Mouse (Mus musculus) limb, embryonic 13.5 days (tissue): ENCODE data around the gene Cit. TPM values are rescaled to one million over a fixed set of nuclear protein-coding genes. Genes with fewer than 3 reads are reported as not detected.

Experiments
- ATAC-seq: fragments of 200-750 bp; cut with Nextera tagmentation; 2 replicates; pipeline ENCODE4 v1.8.0; 2017; ENCODE audit warnings: low read depth, moderate number of reproducible peaks, moderate TSS enrichment; ENCODE audit not compliant: low FRiP score
- H3K27ac ChIP-seq: fragments of 300-500 bp; sonication (generic); 2 replicates; pipeline ENCODE4 v1.5.1; 2015; ENCODE audit warnings: inconsistent platforms, mild to moderate bottlenecking, moderate library complexity
- H3K27me3 ChIP-seq: fragments of 300-500 bp; sonication (generic); 2 replicates; pipeline ENCODE4 v1.6.1; 2015; ENCODE audit warnings: mild to moderate bottlenecking, inconsistent platforms
- H3K36me3 ChIP-seq: fragments of 300-500 bp; sonication (generic); 2 replicates; pipeline ENCODE4 v1.6.1; 2015; ENCODE audit warnings: inconsistent platforms, mild to moderate bottlenecking, moderate library complexity
- H3K4me1 ChIP-seq: fragments of 300-500 bp; sonication (generic); 2 replicates; pipeline ENCODE4 v1.6.1; 2015; ENCODE audit warnings: inconsistent platforms
- H3K4me2 ChIP-seq: fragments of 300-500 bp; sonication (generic); replicated peaks from 2 replicates; pipeline ENCODE4 v1.6.1; 2015; ENCODE audit warnings: inconsistent platforms, mild to moderate bottlenecking, moderate library complexity
- H3K4me3 ChIP-seq: fragments of 300-500 bp; sonication (generic); 2 replicates; pipeline ENCODE4 v1.5.1; 2015; ENCODE audit warnings: moderate library complexity, mild to moderate bottlenecking, inconsistent platforms
- H3K9ac ChIP-seq: fragments of 300-500 bp; sonication (generic); 2 replicates; pipeline ENCODE4 v1.6.1; 2015; ENCODE audit warnings: mild to moderate bottlenecking, inconsistent platforms
- H3K9me3 ChIP-seq: fragments of 300-500 bp; sonication (generic); 2 replicates; pipeline ENCODE4 v1.6.1; 2016; ENCODE audit warnings: inconsistent platforms
- WGBS: fragments of 180-500 bp; shearing (Covaris S2); methylation state at CpG from one replicate; pipeline ENCODE4 v1.1.7; 2015; 5-methylcytosine and 5-hydroxymethylcytosine counted together
- polyA plus RNA-seq: library from polyadenylated mRNA; unstranded; fragments of >200 nt; fragmentation: Nextera tagmentation; extraction: Ambion mirVana; gene quantifications from 2 replicates; pipeline ENCODE4 v1.2.1, GENCODE M21; 2015

The Cit gene
- polyA plus RNA-seq, 1 experiment from 2014 or later: 28.6 TPM

DNA sequence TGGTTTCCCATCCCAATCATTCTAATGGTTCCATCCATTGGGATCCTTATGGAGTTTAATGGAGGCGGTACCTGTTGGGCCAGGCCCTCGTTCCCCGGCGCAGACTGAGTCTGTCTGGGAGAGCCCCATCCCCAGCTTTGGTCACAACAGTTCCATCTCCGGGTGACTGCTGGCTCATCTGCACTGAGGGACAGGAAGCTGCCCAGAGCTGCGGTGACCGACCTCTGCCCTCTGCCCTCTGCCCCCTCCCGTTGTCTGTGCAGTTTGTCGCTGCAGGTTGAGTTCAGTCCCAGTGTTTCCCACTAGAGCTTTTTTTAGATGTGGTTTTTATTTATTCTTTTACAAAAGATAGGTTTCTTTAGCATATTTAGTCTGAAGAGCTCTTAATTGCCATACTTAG, 76.9 kb downstream of the Cit start:
- peaks cover 8% of the 10 kb centered on the region for H3K36me3 ChIP-seq
- no peak overlapping the region for H3K4me3 ChIP-seq
- H3K4me2 ChIP-seq: no peak overlapping the region
- ATAC-seq: no peak
- no peak overlapping the region for H3K27ac ChIP-seq
- H3K27me3 ChIP-seq: no peaks in the 10 kb centered on the region
- peaks cover 5% of the 10 kb centered on the region; the same call in 1 of the 2 replicates for H3K4me1 ChIP-seq
- WGBS: 71% methylated on average over 9 of the region's 9 CpGs
- H3K9me3 ChIP-seq: no peaks in the 10 kb centered on the region
- no peak overlapping the region for H3K9ac ChIP-seq

DNA sequence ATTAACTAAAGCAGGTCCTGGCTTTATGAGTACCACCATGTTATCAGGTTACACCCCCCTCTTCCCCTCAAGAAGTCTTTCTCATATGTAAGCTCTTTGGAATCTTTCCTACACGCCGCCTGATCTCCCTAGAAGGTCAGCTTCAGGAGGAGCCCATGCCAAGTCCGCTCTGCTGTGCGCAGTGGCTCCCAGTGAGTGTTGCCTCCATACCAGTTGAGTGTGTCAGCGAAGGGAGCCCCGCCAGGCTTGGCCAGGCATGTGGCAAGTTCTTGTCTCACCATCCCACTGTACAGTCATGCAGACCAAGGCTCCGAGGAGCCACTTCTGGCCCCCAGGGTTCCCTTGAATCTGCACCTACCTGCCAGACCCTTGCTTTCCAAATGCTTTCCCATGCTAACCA, 79.9 kb downstream of the Cit start:
- H3K4me1 ChIP-seq: no peaks in the 10 kb centered on the region
- no peaks in the 10 kb centered on the region for H3K27me3 ChIP-seq
- WGBS: 83% methylated on average over 7 of the region's 7 CpGs
- H3K4me3 ChIP-seq: no peak overlapping the region
- H3K4me2 ChIP-seq: no peak overlapping the region
- H3K9me3 ChIP-seq: no peaks in the 10 kb centered on the region
- ATAC-seq: no peak
- no peak overlapping the region for H3K9ac ChIP-seq
- H3K27ac ChIP-seq: no peak overlapping the region
- peaks cover 33% of the 10 kb centered on the region for H3K36me3 ChIP-seq

DNA sequence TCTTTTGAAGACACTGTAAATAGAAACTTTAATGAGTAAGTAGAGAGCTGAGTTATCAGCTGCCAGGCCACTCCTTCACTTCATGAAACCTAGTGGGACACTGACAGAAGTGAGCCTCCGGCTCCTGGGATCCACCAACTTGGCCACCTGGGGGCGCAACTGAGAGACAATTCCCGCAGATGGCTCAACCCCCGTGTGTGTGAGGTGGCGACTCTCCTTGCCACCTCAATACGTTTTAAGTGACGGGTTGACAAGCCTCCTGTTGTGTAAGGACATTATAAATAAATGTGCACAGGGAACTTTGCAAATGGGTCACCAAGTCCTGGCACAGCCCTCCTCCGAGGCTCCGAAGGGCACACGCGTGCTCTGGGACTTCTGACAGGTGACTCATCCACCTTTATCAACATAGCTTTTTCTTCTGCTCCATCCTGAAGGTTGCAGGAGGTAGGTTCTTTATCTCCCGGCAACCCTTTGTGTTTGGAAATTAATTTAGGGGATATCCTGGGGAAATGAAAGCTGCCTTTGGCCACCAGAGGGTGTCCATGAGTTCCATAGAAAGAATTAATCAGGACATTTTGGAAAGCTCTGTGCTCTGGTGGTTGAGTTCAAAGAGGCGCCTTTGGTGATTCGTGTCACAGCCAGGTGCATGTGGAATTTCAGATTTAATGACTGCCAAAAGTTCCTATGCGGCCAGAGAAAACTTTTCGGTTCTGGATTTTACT, 83.9 kb downstream of the Cit start:
- no peak overlapping the region for H3K4me3 ChIP-seq
- no peaks in the 10 kb centered on the region for H3K27me3 ChIP-seq
- no peak overlapping the region for H3K4me2 ChIP-seq
- H3K9ac ChIP-seq: no peak overlapping the region
- ATAC-seq: no peak
- peaks cover 59% of the 10 kb centered on the region for H3K36me3 ChIP-seq
- no peak overlapping the region for H3K27ac ChIP-seq
- 84% methylated on average over 16 of the region's 16 CpGs for WGBS
- H3K4me1 ChIP-seq: no peaks in the 10 kb centered on the region
- H3K9me3 ChIP-seq: 0 out of 2 replicates have a peak, but pooled peaks cover 4% of the 10 kb centered on the region

DNA sequence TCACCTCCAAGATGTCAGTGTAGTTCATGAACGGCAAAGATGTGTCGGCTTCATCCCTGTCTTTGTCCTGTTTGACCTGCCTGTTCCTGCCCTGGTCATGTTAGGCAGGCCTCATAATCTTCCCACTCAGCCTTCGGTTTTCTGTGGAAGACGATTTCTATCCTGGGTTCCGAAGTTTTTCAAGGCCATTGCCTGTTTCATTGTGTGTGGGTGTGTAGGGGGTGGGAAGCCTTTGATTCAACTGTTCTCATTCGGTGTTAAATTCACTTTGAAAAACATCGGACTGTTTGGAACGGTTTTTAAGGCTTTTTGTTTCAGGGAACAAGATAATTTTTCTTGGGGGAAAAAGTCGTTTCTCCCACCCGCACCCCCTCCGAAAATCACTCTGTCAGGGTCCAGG, 87.2 kb downstream of the Cit start:
- H3K4me1 ChIP-seq: no peaks in the 10 kb centered on the region
- H3K27me3 ChIP-seq: no peaks in the 10 kb centered on the region
- ATAC-seq: no peak
- H3K36me3 ChIP-seq: peaks cover 66% of the 10 kb centered on the region
- H3K4me3 ChIP-seq: no peak overlapping the region
- H3K4me2 ChIP-seq: no peak overlapping the region
- no peak overlapping the region for H3K27ac ChIP-seq
- WGBS: 96% methylated on average over 11 of the region's 11 CpGs
- no peak overlapping the region for H3K9ac ChIP-seq
- 0 out of 2 replicates have a peak, but pooled peaks cover 4% of the 10 kb centered on the region for H3K9me3 ChIP-seq

DNA sequence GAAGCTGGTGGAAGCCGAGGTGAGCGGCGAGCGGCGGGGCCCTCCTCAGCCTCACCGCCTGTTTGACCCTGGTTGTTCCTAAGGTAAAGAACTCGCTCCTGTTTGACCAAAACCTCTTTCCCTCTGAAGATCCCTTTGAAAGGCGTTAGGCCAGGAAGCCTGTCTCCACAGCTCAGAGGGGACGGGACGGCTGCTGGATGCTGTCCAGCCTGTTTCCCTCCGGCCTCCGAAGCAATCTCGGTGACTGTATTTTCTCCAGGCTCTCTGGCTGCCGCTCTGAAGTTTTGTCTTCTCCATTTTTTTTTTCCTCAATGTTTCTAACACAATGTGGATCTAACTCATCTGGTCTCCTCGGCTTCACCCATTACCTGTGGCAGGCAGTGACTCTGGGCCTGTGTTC, 91.8 kb downstream of the Cit start:
- WGBS: 91% methylated on average over 15 of the region's 15 CpGs
- Histone ChIP-seq H3K4me2 (no peak overlapping the region), H3K9ac (no peak overlapping the region), H3K36me3 (peaks cover 60% of the 10 kb centered on the region), H3K27ac (no peak overlapping the region), H3K4me3 (no peak overlapping the region), H3K9me3 (no peaks in the 10 kb centered on the region), H3K27me3 (no peaks in the 10 kb centered on the region), H3K4me1 (no peaks in the 10 kb centered on the region)
- ATAC-seq: no peak

DNA sequence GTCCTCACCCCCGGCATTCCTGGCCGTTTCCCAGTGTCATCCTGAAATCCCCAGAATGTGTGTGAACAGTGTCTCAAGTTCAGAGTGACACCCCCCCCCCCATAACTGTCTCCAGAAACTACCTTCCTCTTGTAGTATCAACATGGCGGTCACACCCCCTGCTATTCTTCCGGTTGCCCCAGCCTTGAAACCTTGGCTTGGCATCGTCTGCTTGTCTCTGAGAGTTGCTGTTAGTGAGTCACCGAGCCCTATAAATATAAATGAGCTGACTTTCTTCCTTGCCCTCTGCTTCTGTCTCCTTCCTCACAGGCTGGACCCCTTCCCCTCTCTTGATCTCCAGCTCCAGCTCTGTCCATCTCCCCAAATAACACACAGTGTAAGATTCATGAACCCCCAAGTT, 92.5 kb downstream of the Cit start:
- no peak overlapping the region for H3K4me3 ChIP-seq
- no peak overlapping the region for H3K27ac ChIP-seq
- no peaks in the 10 kb centered on the region for H3K27me3 ChIP-seq
- H3K4me1 ChIP-seq: no peaks in the 10 kb centered on the region
- no peak for ATAC-seq
- H3K4me2 ChIP-seq: no peak overlapping the region
- no peak overlapping the region for H3K9ac ChIP-seq
- 95% methylated on average over 6 of the region's 6 CpGs for WGBS
- no peaks in the 10 kb centered on the region for H3K9me3 ChIP-seq
- peaks cover 62% of the 10 kb centered on the region for H3K36me3 ChIP-seq

DNA sequence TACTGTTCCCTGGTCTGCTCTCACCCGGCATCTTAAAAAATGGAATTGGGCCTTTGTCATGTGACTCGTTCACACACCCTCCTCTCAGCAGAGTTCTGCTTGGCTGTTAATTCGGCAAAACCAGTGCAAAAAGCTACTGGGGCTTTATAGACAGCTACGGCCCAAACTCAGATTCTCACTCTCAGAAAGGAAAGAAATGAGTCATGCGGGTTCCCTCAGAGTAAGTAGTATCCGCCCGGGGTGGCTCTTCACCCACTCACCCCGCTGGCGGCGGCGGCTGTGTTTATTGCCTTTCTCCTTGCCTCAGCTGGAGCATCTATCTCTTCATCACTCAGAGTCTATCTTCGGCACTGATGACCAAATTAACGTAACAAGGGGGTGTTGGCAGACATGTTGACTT, 93.9 kb downstream of the Cit start:
- H3K36me3 ChIP-seq: peaks cover 69% of the 10 kb centered on the region
- H3K4me2 ChIP-seq: no peak overlapping the region
- no peak overlapping the region for H3K4me3 ChIP-seq
- no peak for ATAC-seq
- H3K9ac ChIP-seq: no peak overlapping the region
- H3K27ac ChIP-seq: no peak overlapping the region
- H3K4me1 ChIP-seq: no peaks in the 10 kb centered on the region
- WGBS: 93% methylated on average over 13 of the region's 13 CpGs
- H3K9me3 ChIP-seq: no peaks in the 10 kb centered on the region
- no peaks in the 10 kb centered on the region for H3K27me3 ChIP-seq

DNA sequence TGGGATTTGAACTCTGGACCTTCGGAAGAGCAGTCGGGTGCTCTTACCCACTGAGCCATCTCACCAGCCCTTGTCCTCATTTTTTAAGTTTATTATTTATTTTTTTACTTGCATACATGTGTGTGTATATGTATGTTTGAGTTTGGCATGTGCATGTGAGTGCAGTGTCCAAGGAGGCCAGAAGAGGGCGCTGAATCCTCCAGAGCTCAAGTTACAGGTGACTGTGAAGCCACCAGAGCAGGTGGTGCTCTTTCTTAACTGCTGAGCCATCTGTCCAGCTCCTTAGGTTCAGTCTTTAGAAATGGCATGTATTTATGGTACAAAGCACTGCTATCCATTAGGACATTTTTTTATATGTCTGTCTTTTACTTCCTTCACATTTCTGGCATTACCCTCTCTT, 97.3 kb downstream of the Cit start:
- no peak overlapping the region for H3K4me2 ChIP-seq
- H3K27me3 ChIP-seq: no peaks in the 10 kb centered on the region
- peaks cover 73% of the 10 kb centered on the region for H3K36me3 ChIP-seq
- no peak overlapping the region for H3K4me3 ChIP-seq
- H3K9me3 ChIP-seq: no peaks in the 10 kb centered on the region
- H3K4me1 ChIP-seq: no peaks in the 10 kb centered on the region
- H3K27ac ChIP-seq: no peak overlapping the region
- 93% methylated on average over 3 of the region's 3 CpGs for WGBS
- ATAC-seq: no peak
- no peak overlapping the region for H3K9ac ChIP-seq

DNA sequence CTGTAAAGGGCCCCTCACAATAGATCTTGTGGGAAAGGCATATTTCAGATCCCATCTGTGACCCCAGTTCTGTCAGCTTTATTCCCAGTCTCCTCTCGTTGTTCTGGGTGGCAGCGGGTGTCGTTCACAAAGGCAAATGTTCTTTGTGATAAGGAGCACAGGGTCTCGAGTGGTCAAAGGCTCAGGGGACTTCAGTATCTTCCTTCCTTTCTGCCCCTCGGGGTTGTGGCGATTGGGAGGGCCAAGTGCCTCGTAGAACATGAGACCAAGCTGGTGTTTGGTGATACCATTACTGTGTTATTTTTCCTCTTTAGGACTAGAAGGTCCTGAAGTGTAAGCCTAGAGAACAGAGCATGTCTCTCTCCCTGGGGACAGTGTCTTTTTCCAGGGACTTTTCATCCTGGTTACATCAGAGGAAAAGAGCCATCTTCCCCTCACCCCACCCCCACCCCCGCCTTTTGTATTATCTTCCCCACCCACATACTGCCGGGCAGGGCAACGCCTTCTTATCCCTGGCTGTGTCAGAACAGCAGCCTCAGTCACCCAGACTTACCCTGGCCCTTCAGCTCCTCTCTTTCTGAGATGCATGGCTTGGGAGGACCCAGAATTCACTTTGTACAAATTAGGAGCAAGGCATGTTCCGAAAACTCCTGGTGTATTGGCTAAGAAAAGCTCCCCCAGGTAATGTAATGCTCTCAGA, 99.9 kb downstream of the Cit start:
- Histone ChIP-seq H3K4me3 (no peak overlapping the region), H3K27me3 (no peaks in the 10 kb centered on the region), H3K36me3 (peaks cover 67% of the 10 kb centered on the region), H3K9ac (no peak overlapping the region), H3K4me2 (no peak overlapping the region), H3K27ac (no peak overlapping the region), H3K4me1 (no peaks in the 10 kb centered on the region), H3K9me3 (no peaks in the 10 kb centered on the region)
- 69% methylated on average over 11 of the region's 11 CpGs for WGBS
- ATAC-seq: no peak

DNA sequence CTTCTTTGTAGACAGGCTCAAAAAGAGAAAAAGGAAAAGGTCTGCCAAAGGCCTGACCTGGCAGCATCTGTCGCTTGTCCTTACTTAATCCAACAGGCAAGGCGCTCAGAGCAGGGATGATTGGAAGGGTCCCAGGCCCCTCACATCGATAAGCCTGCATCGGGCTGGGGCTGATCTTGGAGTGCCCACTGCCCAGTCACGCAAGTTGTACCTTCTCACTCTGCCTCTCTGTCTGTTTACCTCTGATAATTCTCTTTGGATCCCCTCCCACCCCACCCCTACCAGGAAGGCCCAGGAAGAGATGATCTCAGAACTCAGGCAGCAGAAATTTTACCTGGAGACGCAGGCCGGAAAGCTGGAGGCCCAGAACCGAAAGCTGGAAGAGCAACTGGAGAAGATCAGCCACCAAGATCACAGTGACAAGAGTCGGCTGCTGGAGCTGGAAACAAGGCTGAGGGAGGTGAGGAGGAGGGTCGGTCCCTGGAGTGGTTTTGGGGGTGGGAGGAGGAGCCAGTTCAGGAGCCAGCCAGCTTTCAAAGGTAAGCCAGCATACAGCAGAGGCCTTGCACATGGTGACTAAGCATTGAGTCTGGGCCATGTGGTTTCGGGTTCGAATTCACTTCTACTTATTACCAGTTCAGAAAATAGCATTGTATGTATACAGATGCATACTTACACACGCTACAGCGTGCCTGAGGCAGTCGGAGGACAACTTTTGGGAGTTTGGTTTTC, 102.7 kb downstream of the Cit start:
- Histone ChIP-seq H3K9me3 (no peaks in the 10 kb centered on the region), H3K4me2 (no peak overlapping the region), H3K27me3 (no peaks in the 10 kb centered on the region), H3K27ac (no peak overlapping the region), H3K4me1 (no peaks in the 10 kb centered on the region), H3K9ac (no peak overlapping the region), H3K36me3 (peaks cover 75% of the 10 kb centered on the region), H3K4me3 (no peak overlapping the region)
- 92% methylated on average over 15 of the region's 15 CpGs for WGBS
- ATAC-seq: no peak

DNA sequence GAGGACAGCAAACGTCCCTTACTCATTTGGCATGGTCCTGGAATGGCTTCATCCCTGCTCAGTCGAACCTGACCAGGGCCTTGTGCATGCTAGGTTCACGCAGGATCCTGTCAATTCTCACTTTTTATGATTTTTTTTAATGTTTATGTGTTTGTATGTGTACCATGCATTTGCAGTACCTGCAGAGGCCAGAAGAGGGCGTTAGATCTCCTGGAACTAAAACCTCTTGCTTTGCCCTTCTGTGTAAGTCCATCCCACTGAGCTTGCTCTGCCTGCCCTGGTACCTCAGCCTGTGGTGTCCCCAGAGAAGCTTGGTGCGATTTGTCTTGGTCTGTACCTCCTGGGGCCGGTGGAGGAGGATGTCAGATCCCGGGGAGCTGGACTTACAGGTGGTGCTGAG, 105.9 kb downstream of the Cit start:
- ATAC-seq: no peak
- H3K36me3 ChIP-seq: peaks cover 82% of the 10 kb centered on the region
- H3K27me3 ChIP-seq: no peaks in the 10 kb centered on the region
- no peak overlapping the region for H3K27ac ChIP-seq
- no peaks in the 10 kb centered on the region for H3K4me1 ChIP-seq
- H3K9me3 ChIP-seq: no peaks in the 10 kb centered on the region
- H3K9ac ChIP-seq: no peak overlapping the region
- no peak overlapping the region for H3K4me3 ChIP-seq
- WGBS: 85% methylated on average over 7 of the region's 7 CpGs
- H3K4me2 ChIP-seq: no peak overlapping the region

DNA sequence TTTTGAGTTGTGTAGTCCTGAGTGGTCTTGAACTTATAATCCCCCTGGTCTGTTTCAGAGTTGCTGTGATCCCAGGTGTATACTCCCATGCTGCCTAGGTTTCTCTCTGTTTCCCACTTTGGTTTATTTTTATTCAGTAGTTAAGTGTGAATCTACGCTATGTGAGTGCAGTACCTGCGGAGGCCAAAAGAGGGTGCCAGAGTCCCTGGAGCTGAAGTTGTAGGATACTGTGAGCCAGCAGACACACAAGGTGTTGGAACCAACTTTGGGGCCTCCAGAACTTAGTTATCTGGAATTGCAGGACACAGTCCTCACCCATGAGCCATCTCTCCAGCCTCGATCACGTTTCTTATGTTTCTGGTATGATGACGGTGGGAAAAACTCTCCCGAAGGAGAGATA, 108.1 kb downstream of the Cit start:
- 98% methylated on average over 6 of the region's 6 CpGs for WGBS
- H3K36me3 ChIP-seq: peaks cover 82% of the 10 kb centered on the region
- H3K9ac ChIP-seq: no peak overlapping the region

More for the DNA sequence above, 108.1 kb downstream of the Cit start:
- no peaks in the 10 kb centered on the region for H3K4me1 ChIP-seq
- no peaks in the 10 kb centered on the region; the same call in 1 of the 2 replicates for H3K9me3 ChIP-seq
- no peak for ATAC-seq
- no peak overlapping the region for H3K4me2 ChIP-seq
- H3K4me3 ChIP-seq: no peak overlapping the region
- no peaks in the 10 kb centered on the region for H3K27me3 ChIP-seq
- H3K27ac ChIP-seq: no peak overlapping the region
